Mouse (Mus musculus) forebrain, embryonic 15.5 days (tissue): ENCODE data around the gene Spats2l. TPM values are rescaled to one million over a fixed set of nuclear protein-coding genes. Genes with fewer than 3 reads are reported as not detected.

ENCODE experiments used
- polyA plus RNA-seq: library from polyadenylated mRNA; unstranded; fragments of >200 nt; fragmentation: Nextera tagmentation; extraction: Ambion mirVana; gene quantifications from 2 replicates; pipeline ENCODE4 v1.2.1, GENCODE M21; 2015

Gene Spats2l
- polyA plus RNA-seq, 1 experiment from 2014 or later = 50.6 TPM

Other genes starting within 250 kb of the Spats2l start
- 9.5 and 10.1 TPM in 2 replicates for gene Sgo2a, start 221.8 kb downstream of the Spats2l start, polyA plus RNA-seq
- gene Kctd18, start 244.8 kb downstream of the Spats2l start, polyA plus RNA-seq = 30.0 and 30.7 TPM in 2 replicates